Mouse (Mus musculus): ENCODE results near the gene Limd1.

Limd1 gene

DNA sequence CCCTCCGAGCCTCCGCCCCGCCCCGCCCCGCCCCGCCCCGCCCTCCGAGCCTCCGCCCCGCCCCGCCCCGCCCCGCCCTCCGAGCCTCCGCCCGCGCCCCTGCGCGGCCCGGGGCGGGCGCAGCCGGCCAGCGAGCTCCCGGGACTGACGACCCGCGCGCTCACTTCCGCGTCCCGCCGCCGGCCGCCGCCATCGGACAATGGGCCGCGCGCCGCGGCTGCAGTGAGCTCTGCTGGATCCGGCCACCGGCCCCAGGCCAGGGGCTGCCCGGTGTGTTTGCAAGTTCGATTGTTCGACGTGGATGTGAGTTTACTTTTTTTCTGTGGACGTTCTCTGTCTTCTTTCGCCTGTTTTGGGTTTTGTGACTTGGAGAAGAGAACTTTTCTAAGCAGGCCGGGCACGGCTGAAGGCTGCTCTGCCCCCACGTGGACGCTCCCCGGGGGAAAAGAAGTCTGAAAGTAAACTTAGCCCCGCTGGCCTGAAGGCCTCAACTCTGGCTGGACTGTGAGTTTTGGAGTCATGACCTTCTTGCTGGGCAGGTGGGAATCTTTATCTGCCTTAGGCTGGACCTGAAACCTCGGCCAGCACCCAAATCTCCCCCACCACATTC, at the start of gene Limd1:
Limd1 (plus strand) TSS at position 121 of the 610 bp plus-strand sequence.
- DNase-seq (ENCODE audit: low read depth in 2 of 2, low spot score in 2 of 2) = peak; percentile 30 to 50

DNA sequence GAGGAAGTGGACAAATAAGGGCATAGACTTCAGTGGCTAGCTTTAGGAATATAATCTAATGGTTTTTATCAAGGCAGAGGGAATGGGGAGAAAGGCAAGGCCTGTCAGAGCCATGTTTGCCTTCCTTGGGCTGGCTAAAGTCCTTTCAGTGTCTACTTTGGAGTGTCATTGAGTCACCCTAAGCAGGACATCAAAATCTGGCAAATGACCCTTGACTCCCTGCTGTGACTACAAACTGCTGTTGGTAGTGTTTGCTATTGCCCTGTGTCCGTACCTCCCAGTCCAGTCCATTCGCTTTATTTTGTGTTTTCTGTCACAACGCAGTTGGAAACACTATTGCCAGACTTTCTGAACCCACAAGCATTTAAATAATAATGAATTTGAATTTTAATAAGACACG, 48.6 kb upstream of the Limd1 start:
- DNase-seq (ENCODE audit: low read depth in 2 of 2, low spot score in 2 of 2) = no peak

DNA sequence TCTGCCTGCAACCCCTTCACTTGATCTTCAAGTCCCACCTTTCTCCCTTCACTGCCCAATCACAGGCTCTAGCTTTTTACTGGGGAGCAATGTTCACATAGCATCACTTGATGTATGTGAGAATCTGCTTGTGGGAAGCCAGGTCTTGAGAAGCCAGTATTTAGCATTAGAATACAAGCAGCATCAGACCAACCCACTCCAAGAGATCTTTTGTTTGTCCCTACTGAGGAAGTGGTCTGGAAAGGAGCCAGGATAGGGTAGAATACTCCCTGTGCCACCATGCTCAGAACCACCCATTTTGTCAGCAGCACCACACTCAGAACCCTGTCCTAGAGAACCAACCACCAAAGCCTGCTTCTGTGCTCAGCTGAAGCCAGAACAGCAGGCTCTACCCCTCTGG, 47.5 kb upstream of the Limd1 start:
- DNase-seq (ENCODE audit: low read depth in 2 of 2, low spot score in 2 of 2) = no peak

DNA sequence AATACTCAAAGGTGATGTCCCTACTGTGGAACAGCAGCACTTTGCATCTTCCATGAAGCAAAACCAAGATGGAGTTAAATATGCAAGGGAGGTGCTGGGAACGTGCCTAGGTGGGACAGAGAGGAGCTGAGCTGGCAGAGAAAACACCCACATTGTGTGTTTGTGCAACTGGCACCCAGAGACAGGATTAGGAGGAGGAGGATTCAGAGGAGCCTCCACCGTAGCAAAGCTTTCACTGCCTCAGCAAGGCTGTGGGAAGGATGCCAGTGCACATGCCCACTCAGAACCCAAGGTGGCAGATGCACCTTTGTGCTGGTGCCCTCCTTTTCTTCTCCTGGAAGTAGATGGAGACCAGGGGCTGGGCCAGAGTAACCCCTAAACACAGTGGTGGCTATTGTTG, 40.3 kb upstream of the Limd1 start:
- DNase-seq (ENCODE audit: low read depth in 2 of 2, low spot score in 2 of 2) = no peak

DNA sequence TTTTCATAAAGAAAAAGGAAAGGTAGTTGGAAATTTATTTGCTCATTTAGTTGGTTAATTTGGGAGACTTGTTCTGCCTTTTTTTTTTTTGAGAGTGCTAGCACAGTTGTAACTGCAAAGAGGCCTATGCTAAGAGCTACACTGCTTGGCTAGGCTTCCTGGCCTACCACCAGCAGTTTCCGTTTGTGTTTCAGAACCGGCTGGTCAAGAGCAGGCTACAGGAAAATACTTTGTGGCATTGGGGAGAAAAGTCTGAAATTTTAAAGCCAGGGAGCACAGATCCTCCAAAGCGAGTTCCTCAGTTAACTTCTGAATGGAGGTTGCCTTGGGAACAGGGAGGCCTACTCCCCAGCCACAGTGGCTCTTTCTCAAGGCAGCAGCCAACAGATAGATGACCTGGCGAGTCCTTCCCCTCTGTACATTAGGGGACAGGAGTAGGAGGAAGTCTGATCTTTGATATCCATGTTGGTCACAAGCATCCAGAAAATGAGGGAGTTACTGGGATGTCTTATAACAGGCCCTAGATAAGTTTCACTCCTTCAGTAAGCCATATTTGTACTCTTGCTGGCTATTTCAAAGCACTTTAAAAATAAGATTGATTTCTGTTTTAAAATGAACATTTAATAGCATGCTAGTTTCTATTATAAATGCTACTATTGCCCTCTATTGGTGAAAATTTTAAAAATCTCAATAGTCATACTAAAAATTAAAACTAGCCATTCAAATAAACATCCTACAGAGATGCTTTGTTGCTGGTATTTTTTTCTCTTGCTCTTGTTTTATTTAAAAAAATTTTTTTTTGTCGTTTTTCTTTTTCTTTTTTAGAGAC, 38.1 kb upstream of the Limd1 start:
- DNase-seq (ENCODE audit: low read depth in 2 of 2, low spot score in 2 of 2) = no peak

DNA sequence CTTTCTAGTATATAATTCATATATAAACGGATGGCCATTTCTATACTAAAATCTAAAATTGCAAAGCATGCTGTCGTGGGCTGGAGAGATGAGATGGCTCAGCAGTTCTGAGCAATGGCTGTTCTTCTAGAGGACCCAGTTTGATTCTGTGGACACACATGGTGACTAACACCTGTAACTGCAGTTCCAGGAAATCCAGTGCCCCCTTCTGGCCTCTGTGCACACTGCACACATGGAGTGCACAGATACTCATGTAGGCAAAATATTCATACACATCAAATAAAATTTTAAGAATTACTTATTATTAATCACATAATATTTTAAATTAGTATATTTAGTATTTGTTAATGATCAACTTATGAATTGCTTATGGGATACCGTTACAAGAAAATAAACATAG, 31.4 kb upstream of the Limd1 start:
- peak in 1 of 2 experiments; percentile 42 for DNase-seq (ENCODE audit: low read depth in 2 of 2, low spot score in 2 of 2)

DNA sequence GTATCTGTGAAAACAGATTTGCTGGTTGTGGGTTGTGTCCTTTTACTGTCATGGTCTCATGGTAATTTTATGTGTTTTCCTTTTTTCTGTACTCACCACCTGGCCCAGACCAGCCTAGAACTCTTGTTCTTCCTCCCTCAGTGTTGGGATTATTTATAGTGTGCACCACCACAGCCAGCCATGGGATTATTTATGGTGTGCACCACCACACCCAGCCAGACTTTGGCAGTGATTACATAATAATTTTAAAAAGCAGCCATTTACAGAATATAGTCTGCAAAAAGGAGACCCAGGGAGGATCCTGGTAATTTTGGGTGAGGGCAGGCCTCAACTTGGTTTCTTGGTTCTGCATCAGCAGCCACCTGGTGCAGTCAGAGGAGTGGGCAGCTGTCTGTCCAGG, 29.9 kb upstream of the Limd1 start:
- DNase-seq (ENCODE audit: low read depth in 2 of 2, low spot score in 2 of 2) = no peak

DNA sequence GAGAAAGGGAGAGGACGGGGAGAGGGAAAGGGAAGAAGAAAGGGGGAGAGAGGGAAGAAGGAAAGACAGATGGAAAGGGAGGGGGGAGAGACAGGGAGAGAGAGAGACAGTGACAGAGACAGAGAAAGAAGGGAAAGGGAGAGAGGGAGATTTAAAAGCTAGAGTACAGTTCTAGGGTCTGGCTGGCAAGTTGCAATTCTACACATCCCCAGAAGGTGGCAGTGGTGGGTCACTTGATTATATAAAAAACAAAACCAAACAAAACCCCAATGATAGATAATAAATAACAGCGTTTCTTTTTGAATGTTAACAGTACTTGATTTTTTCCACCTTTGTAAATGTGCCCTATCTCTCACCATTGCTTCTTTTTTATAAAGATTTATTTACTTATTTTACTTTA, 28.3 kb upstream of the Limd1 start:
- DNase-seq (ENCODE audit: low read depth in 2 of 2, low spot score in 2 of 2) = peak; percentile 52 to 71

DNA sequence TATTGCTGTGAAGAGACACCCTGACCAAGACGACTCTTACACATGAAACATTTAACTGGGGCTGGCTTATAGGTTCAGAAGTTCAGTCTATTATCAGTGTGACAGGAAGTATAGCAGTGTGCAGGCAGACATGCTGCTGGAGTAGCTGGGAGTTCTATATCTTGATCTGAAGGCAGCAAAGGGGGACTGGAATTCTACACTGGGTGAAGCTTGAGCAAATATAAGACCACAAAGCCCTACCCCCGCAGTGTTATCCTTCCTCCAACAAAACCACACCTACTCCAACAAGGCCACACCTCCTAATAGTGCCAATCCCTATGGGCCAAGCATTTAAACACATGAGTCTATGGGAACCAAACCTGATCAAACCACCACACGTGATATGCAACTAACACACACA, 26.7 kb upstream of the Limd1 start:
- no peak for DNase-seq (ENCODE audit: low read depth in 2 of 2, low spot score in 2 of 2)

DNA sequence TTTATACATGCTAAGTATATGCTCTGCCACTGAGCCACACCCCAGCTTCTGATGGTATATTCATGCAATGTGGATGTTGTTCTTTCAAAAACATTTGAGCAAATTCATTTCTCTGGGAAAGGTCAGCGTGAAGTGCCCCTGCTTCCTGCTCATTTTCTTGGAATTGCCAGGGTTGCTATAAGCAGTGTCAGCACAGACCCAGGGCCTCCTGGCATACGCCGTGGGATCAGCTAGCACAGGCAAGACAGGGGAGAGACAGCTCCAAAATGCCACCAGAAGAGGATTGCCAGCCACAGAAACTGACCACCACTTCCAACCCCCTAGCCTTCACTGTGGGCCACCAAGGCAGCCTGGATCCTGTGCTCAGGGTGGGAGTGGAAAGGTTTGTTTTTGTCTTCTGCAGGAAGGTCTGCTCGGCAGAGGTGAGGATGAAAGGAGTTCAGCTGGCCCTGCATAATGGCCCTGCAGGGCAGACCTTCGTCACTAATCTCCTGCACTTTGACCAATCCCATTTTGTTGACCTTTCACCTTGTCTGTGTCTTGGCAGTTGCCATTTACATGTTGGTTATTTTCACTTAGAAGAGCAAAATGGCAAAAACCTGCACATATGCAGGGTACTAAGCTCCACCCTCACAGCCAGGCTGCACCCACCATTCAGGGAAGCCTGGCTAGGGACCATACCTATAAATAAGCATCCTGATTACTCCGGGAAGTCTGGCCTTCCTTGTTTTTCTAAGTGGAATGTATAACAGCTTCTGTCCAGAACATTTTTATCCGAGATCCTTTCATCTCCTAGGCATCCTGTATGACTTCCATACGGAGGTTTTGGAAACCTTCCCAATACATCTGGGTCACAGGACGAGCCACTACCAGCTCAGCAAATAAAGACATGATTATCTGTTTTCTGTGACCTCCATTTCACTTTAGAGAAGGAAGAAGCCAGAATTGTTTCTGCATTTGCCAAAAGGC, 21.6 kb upstream of the Limd1 start:
- no peak for DNase-seq (ENCODE audit: low read depth in 2 of 2, low spot score in 2 of 2)

DNA sequence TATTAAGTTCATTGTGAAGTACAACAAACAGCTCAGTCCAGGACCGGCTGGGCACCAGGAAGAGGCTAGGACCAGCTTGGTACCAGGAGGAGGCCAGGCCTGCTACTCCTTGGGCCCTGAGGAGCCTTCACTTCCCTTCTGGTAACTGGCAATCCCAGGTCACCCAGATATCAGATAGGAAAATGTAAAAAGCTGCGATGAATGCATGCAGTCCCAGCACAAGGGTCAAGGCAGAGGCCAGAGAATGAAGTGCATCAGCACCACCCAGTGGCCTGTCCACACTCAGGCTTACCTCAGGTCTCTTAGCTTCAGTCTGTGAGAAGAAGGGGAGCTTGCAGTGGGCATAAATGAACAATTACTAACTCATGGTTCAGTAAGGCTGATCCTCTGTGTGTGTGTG, 20.9 kb upstream of the Limd1 start:
- no peak for DNase-seq (ENCODE audit: low read depth in 2 of 2, low spot score in 2 of 2)

DNA sequence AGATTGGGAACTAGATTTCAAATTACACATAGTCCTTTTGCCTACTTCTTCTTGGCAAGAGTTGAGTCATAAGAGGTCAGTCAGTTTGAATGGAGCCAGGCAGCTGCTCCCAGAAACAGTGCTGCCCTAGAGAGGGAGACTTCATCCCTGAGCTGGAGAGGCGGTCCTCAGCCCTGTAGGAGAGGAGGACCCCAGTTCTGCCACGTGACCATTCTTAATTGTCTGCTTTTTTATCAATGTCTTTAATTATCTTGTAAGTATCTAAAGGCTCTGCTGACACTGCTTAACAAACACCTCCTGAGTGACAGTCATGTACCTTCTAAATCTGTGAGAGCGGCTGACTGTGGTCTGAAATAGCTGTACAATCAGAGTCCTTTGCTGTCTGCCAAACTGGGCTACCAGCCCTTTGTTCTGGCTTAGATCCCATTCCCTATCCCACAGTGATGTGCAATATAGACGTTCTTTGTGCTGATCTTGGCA, 11.3 kb upstream of the Limd1 start:
- DNase-seq (ENCODE audit: low read depth in 2 of 2, low spot score in 2 of 2) = no peak

DNA sequence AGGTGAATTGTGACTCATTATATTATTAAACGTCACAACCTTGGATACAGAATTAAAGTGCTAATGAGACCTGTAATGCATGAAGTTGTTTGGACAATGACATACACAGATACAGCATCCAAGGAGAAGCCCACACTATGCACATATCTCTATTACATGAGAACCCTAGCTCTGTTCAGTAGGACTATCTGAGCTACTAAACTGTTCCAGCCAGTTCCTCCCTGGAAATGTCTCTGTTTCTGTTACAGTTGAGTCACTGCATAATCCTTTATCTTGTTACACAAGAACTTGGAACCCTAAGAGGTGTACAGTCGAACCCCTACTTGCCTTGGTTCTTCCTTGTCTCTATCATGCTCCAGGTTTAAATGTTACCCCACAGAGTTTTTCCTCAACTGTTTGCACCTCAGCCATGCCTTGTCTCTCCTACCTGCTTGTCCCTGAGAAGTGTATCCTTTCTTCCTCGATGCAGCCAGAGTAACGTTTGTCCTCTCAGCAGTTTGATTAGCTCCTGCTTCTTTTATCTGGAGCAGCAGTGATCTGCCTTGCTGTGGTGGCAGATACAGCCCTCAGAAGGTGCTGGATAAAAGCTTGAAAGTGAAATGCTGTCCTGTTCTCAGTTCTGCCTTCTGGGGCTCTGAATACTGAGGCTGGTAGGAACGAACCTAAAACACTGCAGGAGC, 10.0 kb upstream of the Limd1 start:
- no peak for DNase-seq (ENCODE audit: low read depth in 2 of 2, low spot score in 2 of 2)

DNA sequence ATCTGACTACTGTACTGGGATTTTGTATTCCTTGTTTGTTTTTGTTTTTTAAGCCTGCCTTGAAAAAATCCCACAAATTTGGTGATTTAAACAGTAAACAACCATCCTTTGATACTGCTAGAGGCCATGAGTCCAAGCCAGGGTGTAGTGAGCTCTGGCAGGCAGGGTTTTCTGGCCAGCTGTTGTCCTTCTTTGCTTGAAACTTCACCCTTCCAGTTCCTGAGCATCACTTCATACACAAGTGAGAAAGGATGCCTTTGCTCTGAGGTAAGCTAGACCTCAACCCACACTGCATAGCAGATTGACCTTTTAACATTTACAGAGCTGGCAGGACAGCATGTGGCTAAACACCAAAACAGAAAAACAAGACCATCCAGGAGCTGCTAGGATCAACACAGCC, 9.4 kb upstream of the Limd1 start:
- no peak for DNase-seq (ENCODE audit: low read depth in 2 of 2, low spot score in 2 of 2)

DNA sequence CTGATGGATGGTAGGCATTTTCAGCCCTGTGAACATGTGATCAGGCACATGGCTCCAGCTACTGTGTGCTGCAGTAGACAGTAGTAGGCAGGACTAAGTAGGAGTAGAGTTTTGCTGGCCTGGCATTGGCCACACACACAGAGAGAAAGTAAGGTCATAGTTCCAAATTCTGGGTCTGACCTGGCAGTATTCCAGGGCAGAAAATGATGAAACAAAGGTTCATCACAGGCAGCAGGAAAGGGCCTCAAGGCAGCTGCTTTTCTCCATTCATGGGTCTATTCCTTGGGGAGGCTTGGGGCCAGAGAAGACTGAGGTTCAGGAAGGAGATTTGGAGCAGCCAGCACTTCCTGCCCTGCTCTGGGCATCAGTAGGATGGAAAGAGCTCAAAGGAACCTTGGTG, 5.1 kb upstream of the Limd1 start:
- DNase-seq (ENCODE audit: low read depth in 2 of 2, low spot score in 2 of 2) = no peak

DNA sequence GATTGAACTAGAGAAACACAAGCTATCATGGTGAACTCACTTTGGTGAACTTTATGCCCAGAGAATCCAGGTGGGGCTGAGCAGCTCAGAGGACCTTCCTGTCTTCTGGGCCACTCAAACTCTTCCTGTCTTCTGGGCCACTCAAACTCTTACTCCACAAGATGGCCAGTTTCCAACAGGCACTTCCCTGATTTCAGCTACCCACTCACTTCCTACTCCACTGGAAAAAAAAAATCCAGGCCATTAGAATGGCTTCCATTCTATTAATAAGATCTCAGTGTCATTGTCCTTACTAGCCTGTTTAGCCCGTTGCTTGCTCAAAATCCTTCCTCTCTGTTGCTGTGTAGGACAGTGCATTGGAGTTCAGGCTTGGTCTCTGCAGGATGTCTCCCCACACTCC, 2.9 kb upstream of the Limd1 start:
- no peak for DNase-seq (ENCODE audit: low read depth in 2 of 2, low spot score in 2 of 2)

DNA sequence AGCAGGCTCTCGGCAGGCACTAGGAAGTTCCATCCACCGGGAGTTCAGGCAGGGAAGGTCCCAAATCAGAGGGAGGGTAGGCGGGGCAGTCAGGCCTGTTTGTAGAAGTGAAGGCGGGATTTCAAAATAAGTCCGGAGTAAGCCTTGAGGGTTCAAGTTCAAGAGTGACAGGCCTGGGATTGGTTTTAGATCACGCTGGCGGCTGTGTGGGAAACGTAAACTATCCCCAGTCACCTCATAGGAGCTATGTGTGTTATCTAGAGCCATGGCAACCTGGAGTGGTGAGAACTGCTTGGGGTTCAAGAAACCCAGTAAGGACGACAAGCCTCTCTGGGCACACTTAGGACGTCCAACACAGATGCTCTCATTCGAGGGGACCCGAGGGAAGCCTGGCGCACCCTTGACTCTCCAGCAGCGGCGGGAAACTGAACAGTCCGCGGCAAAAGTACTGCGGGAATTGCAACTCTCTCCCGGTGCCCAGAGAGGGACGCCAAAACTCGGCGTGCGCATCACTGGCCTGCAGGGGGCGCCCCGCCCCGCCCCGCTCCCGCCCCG, 398 bp upstream of the Limd1 start:
- peak in 1 of 2 experiments; percentile 27 for DNase-seq (ENCODE audit: low read depth in 2 of 2, low spot score in 2 of 2)

DNA sequence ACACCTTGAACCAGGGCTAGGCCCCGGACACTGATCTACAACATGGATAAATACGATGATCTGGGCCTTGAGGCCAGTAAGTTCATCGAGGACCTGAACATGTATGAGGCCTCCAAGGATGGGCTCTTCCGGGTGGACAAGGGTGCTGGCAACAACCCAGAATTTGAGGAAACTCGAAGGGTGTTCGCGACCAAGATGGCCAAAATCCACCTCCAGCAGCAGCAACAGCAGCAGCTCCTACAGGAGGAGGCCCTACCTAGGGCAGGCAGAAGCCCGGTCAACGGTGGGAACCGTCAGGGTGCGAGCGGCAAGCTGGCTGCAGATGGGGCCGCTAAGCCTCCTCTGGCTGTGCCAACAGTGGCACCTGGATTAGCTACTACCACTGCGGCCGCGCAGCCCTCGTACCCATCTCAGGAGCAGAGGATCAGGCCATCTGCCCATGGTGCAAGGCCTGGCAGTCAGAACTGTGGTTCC, 727 bp downstream of the Limd1 start:
- DNase-seq (ENCODE audit: low read depth in 2 of 2, low spot score in 2 of 2) = peak in 1 of 2 experiments; percentile 9

DNA sequence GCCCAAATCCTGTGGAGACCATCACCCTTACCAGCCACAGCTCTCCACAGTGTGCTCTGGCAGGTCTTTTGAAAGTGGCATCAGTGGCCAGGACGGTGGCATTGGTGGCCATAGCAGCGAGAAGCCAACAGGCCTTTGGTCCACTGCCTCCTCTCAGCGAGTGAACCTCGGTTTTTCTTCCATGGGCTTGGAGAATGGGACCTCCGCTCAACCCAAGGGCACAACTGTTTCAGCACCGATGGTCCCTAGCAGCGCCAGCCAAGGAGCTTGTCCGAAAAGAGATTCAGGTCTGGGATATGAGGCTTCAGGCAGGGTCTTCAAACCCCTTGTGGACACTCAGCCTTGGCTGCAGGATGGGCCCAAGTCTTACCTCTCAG, 1.4 kb downstream of the Limd1 start:
- DNase-seq (ENCODE audit: low read depth in 2 of 2, low spot score in 2 of 2) = no peak

DNA sequence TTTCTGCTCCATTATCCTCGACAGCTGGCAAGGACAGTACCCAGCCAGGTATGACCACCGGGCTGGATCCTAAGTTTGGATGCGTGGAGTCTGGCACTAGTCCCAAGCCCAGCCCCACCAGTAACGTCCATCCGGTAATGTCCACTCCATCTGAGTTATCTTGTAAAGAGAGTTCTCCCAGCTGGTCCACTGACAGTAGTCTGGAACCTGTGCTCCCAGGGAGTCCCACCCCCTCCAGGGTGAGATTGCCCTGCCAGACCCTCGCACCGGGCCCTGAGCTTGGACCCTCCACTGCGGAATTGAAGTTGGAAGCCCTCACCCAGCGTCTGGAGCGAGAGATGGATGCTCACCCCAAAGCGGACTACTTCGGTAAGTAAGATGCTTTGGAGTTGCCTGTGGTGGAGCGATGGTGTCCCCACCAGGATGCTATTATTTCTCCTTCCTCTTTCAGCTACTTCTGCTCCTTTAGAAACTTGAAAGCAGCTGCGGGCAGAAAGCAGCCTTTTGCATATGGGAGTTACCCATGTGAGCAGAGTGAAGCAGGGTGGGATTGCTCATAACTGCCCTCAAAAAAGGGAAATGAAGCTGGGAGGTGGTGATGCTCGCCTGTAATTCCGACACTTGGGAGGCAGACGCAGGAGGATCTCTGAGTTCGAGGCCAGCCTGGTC, 1.9 kb downstream of the Limd1 start:
- DNase-seq (ENCODE audit: low read depth in 2 of 2, low spot score in 2 of 2) = no peak

All from CD8-positive naive resting alpha-beta T cell, adult 2 months (primary cell).